Mouse (Mus musculus) erythroblast, embryonic 14.5 days (primary cell): ENCODE measurements around the gene Gm47959. TPM values are rescaled to one million over a fixed set of nuclear protein-coding genes. Genes with fewer than 3 reads are reported as not detected.
"Not testable (repeated sequence)": the region's sequence is repeated elsewhere in the genome, so short reads cannot be mapped to it uniquely, and the experiment has no call there.

Experiments
- H3K27me3 ChIP-seq: 2 replicates; pipeline ENCODE4 v1.6.1; 2012; ENCODE audit warnings: inconsistent platforms; ENCODE audit not compliant: control insufficient read depth
- H3K36me3 ChIP-seq: 2 replicates; pipeline ENCODE4 v1.6.1; 2012; ENCODE audit warnings: mild to moderate bottlenecking, inconsistent platforms; ENCODE audit not compliant: control insufficient read depth
- H3K4me1 ChIP-seq: 2 replicates; pipeline ENCODE4 v1.6.1; 2012; ENCODE audit warnings: inconsistent platforms; ENCODE audit not compliant: control insufficient read depth
- H3K4me3 ChIP-seq: replicated peaks from 2 replicates; pipeline ENCODE3; 2012; ENCODE audit warnings: moderate library complexity, mild to moderate bottlenecking, inconsistent platforms
- H3K9me3 ChIP-seq: 2 replicates; pipeline ENCODE4 v1.6.1; 2012; ENCODE audit warnings: low read length, inconsistent platforms, mixed read lengths; ENCODE audit not compliant: control insufficient read depth
- GATA1 ChIP-seq: IDR thresholded peaks from 2 replicates; pipeline ENCODE4 v1.6.1; 2012; ENCODE audit warnings: low read length, inconsistent platforms, mixed read lengths
- TAL1 ChIP-seq: IDR thresholded peaks from 3 replicates; pipeline ENCODE4 v1.6.1; 2012; ENCODE audit warnings: low read length, inconsistent platforms, mixed read lengths
- polyA plus RNA-seq: library from polyadenylated mRNA; stranded (reverse); fragments of >175 nt; gene quantifications from 2 replicates; pipeline ENCODE4 v1.2.3, GENCODE M21; 2012

Gm47959 gene
- not detected in 2 replicates for polyA plus RNA-seq

DNA sequence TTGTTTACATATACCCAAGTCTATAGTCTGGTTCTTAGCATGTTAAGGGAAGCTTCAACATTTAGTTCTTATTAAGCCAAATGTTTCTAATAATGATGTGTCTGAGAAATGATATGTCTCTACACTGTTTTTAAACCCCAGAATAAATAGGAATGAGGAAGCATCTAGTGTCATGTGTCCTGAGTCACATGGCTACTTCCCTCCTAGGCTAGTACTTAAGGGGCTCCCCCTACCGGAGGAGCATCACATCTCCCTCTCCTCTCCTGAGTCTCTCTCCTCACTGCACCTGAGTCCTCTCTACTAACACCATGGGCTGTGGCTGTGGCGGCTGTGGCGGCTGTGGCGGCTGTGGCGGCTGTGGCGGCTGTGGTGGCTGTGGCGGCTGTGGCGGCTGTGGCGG is at the start of gene Gm47959:
Gene Gm47959 (plus strand): TSS at position 243 of the 400 bp plus-strand sequence.
- H3K36me3 ChIP-seq, H3K4me1 ChIP-seq, H3K27me3 ChIP-seq, H3K4me3 ChIP-seq, H3K9me3 ChIP-seq: not testable (repeated sequence)

- not testable (repeated sequence) for H3K4me1 ChIP-seq, H3K36me3 ChIP-seq, H3K9me3 ChIP-seq, H3K27me3 ChIP-seq, H3K4me3 ChIP-seq
These were observed 44.4 kb upstream of the Gm47959 start, which contains the start of gene Gm7544 for GRCm38 (mm10) chr1:82955913-82956312. Gm7544 (minus strand) TSS chr1:82956013.

DNA sequence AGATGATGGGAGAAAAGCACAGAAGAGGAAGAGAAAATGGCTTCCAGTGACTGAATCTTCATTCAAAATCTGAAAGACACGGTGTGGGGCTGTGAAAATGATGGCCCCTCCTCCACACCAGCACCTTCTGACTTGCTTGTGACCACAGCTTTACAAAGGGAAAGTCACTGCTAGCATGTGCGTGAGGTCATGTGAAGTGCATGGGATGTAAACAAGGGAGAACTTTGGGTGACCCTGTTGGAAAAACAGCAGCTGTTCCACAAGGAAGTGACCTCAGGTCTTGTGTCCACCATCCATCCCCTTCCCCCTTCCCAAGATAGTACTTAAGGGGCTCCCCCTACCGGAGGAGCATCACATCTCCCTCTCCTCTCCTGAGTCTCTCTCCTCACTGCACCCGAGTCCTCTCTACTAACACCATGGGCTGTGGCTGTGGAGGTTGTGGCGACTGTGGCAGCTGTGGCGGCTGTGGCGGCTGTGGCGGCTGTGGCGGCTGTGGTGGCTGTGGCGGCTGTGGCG is 40.4 kb upstream of the Gm47959 start, which contains the start of gene Gm47955:
Gene Gm47955 (plus strand): TSS at position 417 of the 516 bp plus-strand sequence.
- TF ChIP-seq GATA1 (no peak), TAL1 (no peak)
- H3K27me3 ChIP-seq, result no peaks in the 10 kb centered on the region
- H3K9me3 ChIP-seq, result peaks cover 2% of the 10 kb centered on the region; the same call in 1 of the 2 replicates

DNA sequence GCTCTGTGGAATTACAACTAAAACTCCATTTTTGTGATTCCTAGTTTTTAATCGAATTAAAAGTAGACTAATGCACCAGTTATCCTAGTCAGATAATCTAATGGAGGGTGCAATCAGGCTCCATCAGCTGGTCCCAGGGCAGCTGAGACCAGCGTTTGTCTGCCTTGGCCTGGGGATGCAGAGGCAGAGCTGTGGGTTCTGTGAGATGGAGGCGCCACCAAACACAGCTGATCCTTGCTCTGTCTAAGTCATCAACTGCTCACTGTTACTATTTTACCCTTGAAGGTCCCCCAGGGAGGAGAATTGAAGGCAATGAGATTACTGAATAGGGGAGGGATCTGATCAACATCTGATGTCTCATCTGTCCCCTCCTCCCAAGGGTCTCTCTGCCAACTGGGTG is 33.9 kb upstream of the Gm47959 start:
- TF ChIP-seq GATA1 (no peak), TAL1 (no peak)
- Histone ChIP-seq H3K4me3 (no peak overlapping the region), H3K36me3 (no peaks in the 10 kb centered on the region), H3K9me3 (no peaks in the 10 kb centered on the region), H3K27me3 (no peaks in the 10 kb centered on the region), H3K4me1 (no peaks in the 10 kb centered on the region)

More for the DNA sequence above, 40.4 kb upstream of the Gm47959 start, which contains the start of gene Gm47955:
- no peaks in the 10 kb centered on the region for H3K36me3 ChIP-seq
- H3K4me3 ChIP-seq, result no peak within 1 kb of the TSS
- H3K4me1 ChIP-seq, result no peaks in the 10 kb centered on the region

- TF ChIP-seq GATA1 (no peak), TAL1 (no peak)
- Histone ChIP-seq H3K9me3 (no peaks in the 10 kb centered on the region), H3K36me3 (no peaks in the 10 kb centered on the region), H3K4me3 (no peak overlapping the region), H3K4me1 (peaks cover 8% of the 10 kb centered on the region), H3K27me3 (no peaks in the 10 kb centered on the region)
These were observed 28.3 kb upstream of the Gm47959 start for GRCm38 (mm10) chr1:82972046-82972445.

GRCm38 (mm10) chr1:82973244-82973643 is 27.1 kb upstream of the Gm47959 start:
- TF ChIP-seq TAL1, result no peak
- no peak for TF ChIP-seq GATA1
- Histone ChIP-seq H3K36me3 (no peaks in the 10 kb centered on the region), H3K27me3 (no peaks in the 10 kb centered on the region), H3K4me3 (no peak overlapping the region), H3K9me3 (no peaks in the 10 kb centered on the region), H3K4me1 (peaks cover 8% of the 10 kb centered on the region)

GRCm38 (mm10) chr1:82973901-82974300 is 26.4 kb upstream of the Gm47959 start:
- no peak overlapping the region for H3K4me3 ChIP-seq
- no peaks in the 10 kb centered on the region for H3K9me3 ChIP-seq
- H3K27me3 ChIP-seq, result no peaks in the 10 kb centered on the region
- no peak for TF ChIP-seq TAL1
- no peak for TF ChIP-seq GATA1
- H3K4me1 ChIP-seq, result peaks cover 8% of the 10 kb centered on the region
- H3K36me3 ChIP-seq, result no peaks in the 10 kb centered on the region

GRCm38 (mm10) chr1:82974342-82974741 is 26.0 kb upstream of the Gm47959 start:
- Histone ChIP-seq H3K9me3 (no peaks in the 10 kb centered on the region), H3K4me3 (no peak overlapping the region)

DNA sequence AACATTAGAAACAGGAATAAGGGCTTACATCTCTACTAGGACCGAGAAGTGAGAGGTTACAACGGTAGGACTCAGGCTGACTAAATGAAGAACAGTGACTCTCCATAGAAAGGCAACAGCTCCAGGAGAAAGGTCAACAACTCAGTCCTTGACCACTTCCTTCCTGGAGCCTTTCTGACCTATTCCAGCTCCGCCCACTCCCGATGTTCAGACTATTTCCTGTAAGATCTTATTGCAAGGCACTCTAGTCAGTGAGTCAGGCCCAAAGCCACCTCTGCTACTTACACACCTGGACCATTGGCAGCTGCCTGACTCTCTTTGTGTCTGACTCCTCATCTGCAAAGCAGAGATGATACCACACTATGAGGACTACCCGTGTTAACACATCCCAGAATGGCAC is 24.6 kb upstream of the Gm47959 start:
- Histone ChIP-seq H3K4me3 (no peak overlapping the region), H3K36me3 (no peaks in the 10 kb centered on the region), H3K4me1 (peaks cover 8% of the 10 kb centered on the region), H3K27me3 (no peaks in the 10 kb centered on the region), H3K9me3 (no peaks in the 10 kb centered on the region)
- TF ChIP-seq TAL1, result no peak
- TF ChIP-seq GATA1, result no peak

More at GRCm38 (mm10) chr1:82974342-82974741, 26.0 kb upstream of the Gm47959 start:
- TF ChIP-seq GATA1 (no peak), TAL1 (no peak)
- H3K27me3 ChIP-seq, result no peaks in the 10 kb centered on the region
- peaks cover 8% of the 10 kb centered on the region for H3K4me1 ChIP-seq
- no peaks in the 10 kb centered on the region for H3K36me3 ChIP-seq

DNA sequence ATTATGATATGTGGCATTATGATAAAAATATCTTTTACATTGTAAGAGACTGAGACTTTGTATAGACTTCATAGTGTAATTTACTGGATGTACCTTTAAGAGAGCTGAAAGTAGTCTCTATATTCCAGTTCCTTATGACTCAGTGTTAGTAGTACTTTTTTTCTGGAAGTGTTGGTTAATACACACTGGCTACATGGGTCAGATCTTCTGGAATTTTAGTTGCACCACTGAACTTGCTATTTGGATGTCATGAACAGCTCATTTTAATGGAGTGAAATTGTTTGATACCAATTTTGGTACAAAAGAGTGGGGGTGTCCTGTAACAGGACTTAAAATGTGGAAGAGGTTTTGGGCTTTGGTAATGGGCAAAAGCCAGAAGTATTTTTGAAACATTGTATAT is 22.5 kb upstream of the Gm47959 start:
- Histone ChIP-seq H3K27me3 (no peaks in the 10 kb centered on the region), H3K36me3 (no peaks in the 10 kb centered on the region), H3K4me3 (no peak overlapping the region), H3K4me1 (peaks cover 8% of the 10 kb centered on the region), H3K9me3 (no peaks in the 10 kb centered on the region)
- TF ChIP-seq TAL1, result no peak
- TF ChIP-seq GATA1, result no peak
